Comparison of ENCODE assay signal across 25 mouse cellular contexts in genomic region chr16:4037690-4038089, GRCm38 (mm10). TPM values are rescaled to one million over a fixed set of nuclear protein-coding genes. Genes with fewer than 3 reads are reported as not detected.
DNase-seq lines count a peak whose midpoint lies in the region; ATAC-seq lines count a peak whose summit lies in the region.
"Had no signal": no experiment of that assay in that cellular context is flagged by ENCODE, and none has a peak within 500 bp of the region (broad histone marks: within the 10 kb centered on the region; RNA-seq: fewer than 3 reads in every experiment).

No protein-coding gene starts in this region.

- ATAC-seq in kidney, embryonic 16.5 days (ENCODE audit: low FRiP score, low TSS enrichment) = no peak
- ATAC-seq in midbrain, embryonic 11.5 days (ENCODE audit: low FRiP score) = no peak
- ATAC-seq in midbrain, embryonic 14.5 days (ENCODE audit: low FRiP score, low TSS enrichment) = no peak
- ATAC-seq: CD4-positive, CD25-positive, alpha-beta regulatory T cell, adult 4 months; forebrain, embryonic 15.5 days had no signal

- 94% methylated on average over 7 of the region's 7 CpGs for WGBS in kidney, embryonic 16.5 days
- WGBS in midbrain, embryonic 11.5 days = 95% methylated on average over 7 of the region's 7 CpGs
- 97% methylated on average over 7 of the region's 7 CpGs for WGBS in midbrain, embryonic 14.5 days

- no peak overlapping the region for H3K4me3 ChIP-seq in kidney, embryonic 16.5 days (ENCODE audit: low read length)
- H3K4me3 ChIP-seq in midbrain, embryonic 11.5 days (ENCODE audit: low read depth, low read length) = no peak overlapping the region
- H3K4me3 ChIP-seq in midbrain, embryonic 14.5 days (replicated peaks; ENCODE audit: low read depth, low read length) = no peak overlapping the region
- H3K4me3 ChIP-seq: embryonic facial prominence, embryonic 10.5 days; embryonic facial prominence, embryonic 13.5 days; erythroblast, embryonic 14.5 days; forebrain, embryonic 12.5 days; forebrain, embryonic 15.5 days; hindbrain, embryonic 12.5 days; hindbrain, embryonic 15.5 days had no signal

- H3K27ac ChIP-seq in kidney, embryonic 16.5 days (ENCODE audit: low read length) = no peak overlapping the region
- no peak overlapping the region for H3K27ac ChIP-seq in midbrain, embryonic 11.5 days (ENCODE audit: low read depth, low read length)
- H3K27ac ChIP-seq in midbrain, embryonic 14.5 days (replicated peaks; ENCODE audit: low read depth, low read length) = no peak overlapping the region
- H3K27ac ChIP-seq: embryonic facial prominence, embryonic 10.5 days; embryonic facial prominence, embryonic 13.5 days; forebrain, embryonic 12.5 days; forebrain, embryonic 15.5 days; hindbrain, embryonic 12.5 days; hindbrain, embryonic 15.5 days had no signal

- H3K36me3 ChIP-seq in kidney, embryonic 16.5 days (ENCODE audit: insufficient read depth, low read length) = peaks cover 50% of the 10 kb centered on the region
- H3K36me3 ChIP-seq in midbrain, embryonic 11.5 days (ENCODE audit: control insufficient read depth, insufficient read depth, low read length) = peaks cover 13% of the 10 kb centered on the region
- peaks cover 61% of the 10 kb centered on the region for H3K36me3 ChIP-seq in midbrain, embryonic 14.5 days (ENCODE audit: control insufficient read depth, insufficient read depth, low read length)

- H3K4me2 ChIP-seq in kidney, embryonic 16.5 days (replicated peaks; ENCODE audit: low read depth, low read length) = no peak overlapping the region
- H3K4me2 ChIP-seq in midbrain, embryonic 11.5 days = no peak overlapping the region
- no peak overlapping the region for H3K4me2 ChIP-seq in midbrain, embryonic 14.5 days (ENCODE audit: low read length)
- H3K4me2 ChIP-seq: embryonic facial prominence, embryonic 13.5 days; forebrain, embryonic 12.5 days; forebrain, embryonic 15.5 days; hindbrain, embryonic 12.5 days; hindbrain, embryonic 15.5 days had no signal

- peak; percentile 45 for DNase-seq in kidney, adult 11 months
- no peak for DNase-seq in kidney, postnatal 14 days
- peak; percentile 59 for DNase-seq in kidney, adult 9 months
- peak; percentile 28 for DNase-seq in midbrain, embryonic 11.5 days (ENCODE audit: low spot score, missing footprints)
- no peak for DNase-seq in midbrain, embryonic 14.5 days
- no peak for DNase-seq in spleen, postnatal 4 days (ENCODE audit: low spot score in 2 of 2)
- DNase-seq: adrenal gland, adult 8-10 months; adrenal gland, postnatal 25 days; cerebellum, adult 11-12 months; cerebellum, adult 8-10 months; cerebellum, postnatal 10 days; cerebellum, postnatal 36 days; embryo, embryonic 11 days; gastrocnemius, postnatal 25 days; heart, adult 18-20 months had no signal

- no peaks in the 10 kb centered on the region for H3K9me3 ChIP-seq in kidney, embryonic 16.5 days (ENCODE audit: low read length)
- H3K9me3 ChIP-seq in midbrain, embryonic 11.5 days (ENCODE audit: control insufficient read depth, low read length) = no peaks in the 10 kb centered on the region
- no peaks in the 10 kb centered on the region for H3K9me3 ChIP-seq in midbrain, embryonic 14.5 days (ENCODE audit: control insufficient read depth, low read length)
- H3K9me3 ChIP-seq: embryonic facial prominence, embryonic 10.5 days; embryonic facial prominence, embryonic 13.5 days; forebrain, embryonic 12.5 days; forebrain, embryonic 15.5 days; hindbrain, embryonic 12.5 days; hindbrain, embryonic 15.5 days had no signal

- peaks cover 6% of the 10 kb centered on the region; the same call in 1 of the 2 replicates for H3K4me1 ChIP-seq in kidney, embryonic 16.5 days (ENCODE audit: insufficient read depth, low read length)
- peaks cover 2% of the 10 kb centered on the region; the same call in 1 of the 2 replicates for H3K4me1 ChIP-seq in midbrain, embryonic 11.5 days (ENCODE audit: control insufficient read depth, insufficient read depth, low read length)
- H3K4me1 ChIP-seq in midbrain, embryonic 14.5 days (ENCODE audit: control insufficient read depth, insufficient read depth, low read length) = no peaks in the 10 kb centered on the region
- H3K4me1 ChIP-seq: embryonic facial prominence, embryonic 10.5 days; embryonic facial prominence, embryonic 13.5 days; forebrain, embryonic 12.5 days; forebrain, embryonic 15.5 days; hindbrain, embryonic 12.5 days; hindbrain, embryonic 15.5 days had no signal

- no peak overlapping the region for H3K9ac ChIP-seq in kidney, embryonic 16.5 days (replicated peaks; ENCODE audit: low read length)
- no peak overlapping the region for H3K9ac ChIP-seq in midbrain, embryonic 11.5 days (ENCODE audit: low read length)
- no peak overlapping the region for H3K9ac ChIP-seq in midbrain, embryonic 14.5 days (replicated peaks; ENCODE audit: low read length)
- H3K9ac ChIP-seq: embryonic facial prominence, embryonic 13.5 days; forebrain, embryonic 12.5 days; forebrain, embryonic 15.5 days; hindbrain, embryonic 12.5 days; hindbrain, embryonic 15.5 days had no signal

- H3K27me3 ChIP-seq in kidney, embryonic 16.5 days (ENCODE audit: insufficient read depth, low read length) = no peaks in the 10 kb centered on the region
- H3K27me3 ChIP-seq in midbrain, embryonic 11.5 days (ENCODE audit: control insufficient read depth, insufficient read depth, low read length) = no peaks in the 10 kb centered on the region
- H3K27me3 ChIP-seq in midbrain, embryonic 14.5 days (ENCODE audit: control insufficient read depth, insufficient read depth, low read length) = no peaks in the 10 kb centered on the region
- H3K27me3 ChIP-seq: embryonic facial prominence, embryonic 13.5 days; forebrain, embryonic 12.5 days; forebrain, embryonic 15.5 days; hindbrain, embryonic 12.5 days; hindbrain, embryonic 15.5 days had no signal

RNA-seq across cellular contexts. Expression of gene Dnase1, which starts 0.9 kb away (rescaled TPM):
- 6.5 and 7.8 TPM in 2 replicates for polyA plus RNA-seq in kidney, embryonic 16.5 days (2015; fragmentation: Nextera tagmentation; extraction: Ambion mirVana)
- polyA plus RNA-seq in midbrain, embryonic 11.5 days (2014; fragmentation: Nextera tagmentation; extraction: Ambion mirVana) = 4.6 and 5.8 TPM in 2 replicates
- 5.9 and 7.0 TPM in 2 replicates for polyA plus RNA-seq in midbrain, embryonic 14.5 days (2014; fragmentation: Nextera tagmentation; extraction: Ambion mirVana)
- polyA plus RNA-seq: cortical plate, adult 2 months; erythroblast, embryonic 14.5 days had no signal

RNA-seq across cellular contexts. Expression of gene Slx4, which starts 34.1 kb away (rescaled TPM):
- polyA plus RNA-seq in kidney, embryonic 16.5 days (2015; fragmentation: Nextera tagmentation; extraction: Ambion mirVana) = 21.6 and 25.8 TPM in 2 replicates
- 25.1 TPM in 2 replicates for polyA plus RNA-seq in midbrain, embryonic 11.5 days (2014; fragmentation: Nextera tagmentation; extraction: Ambion mirVana)
- polyA plus RNA-seq in midbrain, embryonic 14.5 days (2014; fragmentation: Nextera tagmentation; extraction: Ambion mirVana) = 30.0 and 40.0 TPM in 2 replicates

RNA-seq across cellular contexts. Expression of gene Trap1, which starts 39.9 kb away (rescaled TPM):
- 126 and 128 TPM in 2 replicates for polyA plus RNA-seq in kidney, embryonic 16.5 days (2015; fragmentation: Nextera tagmentation; extraction: Ambion mirVana)
- 74.5 and 77.0 TPM in 2 replicates for polyA plus RNA-seq in midbrain, embryonic 11.5 days (2014; fragmentation: Nextera tagmentation; extraction: Ambion mirVana)
- 47.0 and 49.2 TPM in 2 replicates for polyA plus RNA-seq in midbrain, embryonic 14.5 days (2014; fragmentation: Nextera tagmentation; extraction: Ambion mirVana)

Comparison
In these comparisons a context has a peak if more than half of its experiments do, and no peak if none do; other contexts are left out.
1. DNase-seq: peak in kidney, adult 11 months (single experiment), kidney, adult 9 months (single experiment) and midbrain, embryonic 11.5 days (single experiment); none in kidney, postnatal 14 days (single experiment), midbrain, embryonic 14.5 days (single experiment) and spleen, postnatal 4 days (0 of 2).